Mouse (Mus musculus) cortical plate, adult 2 months (tissue): ENCODE data around the gene Dhrs3. TPM values are rescaled to one million over a fixed set of nuclear protein-coding genes. Genes with fewer than 3 reads are reported as not detected.

Source experiments
- H3K27ac ChIP-seq: fragments of 200-500 bp; 2 replicates; pipeline ENCODE4 v1.5.1; 2012; ENCODE audit warnings: low read length, control low read depth, inconsistent platforms; ENCODE audit not compliant: insufficient read depth
- H3K4me1 ChIP-seq: fragments of 200-500 bp; 2 replicates; pipeline ENCODE4 v1.6.1; 2011; ENCODE audit warnings: low read length; ENCODE audit not compliant: control insufficient read depth, insufficient read depth
- H3K4me3 ChIP-seq: fragments of 200-500 bp; 2 replicates; pipeline ENCODE4 v1.5.1; 2011; ENCODE audit warnings: mild to moderate bottlenecking, low read length, control low read depth; ENCODE audit not compliant: insufficient read depth
- CTCF ChIP-seq: fragments of 200-500 bp; IDR thresholded peaks from 2 replicates; pipeline ENCODE4 v1.5.1; 2011; ENCODE audit warnings: mild to moderate bottlenecking, control low read depth, low read length; ENCODE audit not compliant: insufficient read depth; ENCODE audit errors: extremely low read depth
- POLR2A ChIP-seq: fragments of 200-500 bp; IDR thresholded peaks from 2 replicates; pipeline ENCODE4 v1.6.1; 2011; ENCODE audit warnings: mild to moderate bottlenecking, low read length, control low read depth; ENCODE audit not compliant: insufficient read depth; ENCODE audit errors: extremely low read depth
- polyA plus RNA-seq: library from polyadenylated mRNA; depleted of rRNA; stranded (reverse); fragments of >200 nt; gene quantifications from 2 replicates; pipeline ENCODE4 v1.2.3, GENCODE M21; 2012

Dhrs3 gene
- polyA plus RNA-seq, 1 experiment: 28.3 TPM

DNA sequence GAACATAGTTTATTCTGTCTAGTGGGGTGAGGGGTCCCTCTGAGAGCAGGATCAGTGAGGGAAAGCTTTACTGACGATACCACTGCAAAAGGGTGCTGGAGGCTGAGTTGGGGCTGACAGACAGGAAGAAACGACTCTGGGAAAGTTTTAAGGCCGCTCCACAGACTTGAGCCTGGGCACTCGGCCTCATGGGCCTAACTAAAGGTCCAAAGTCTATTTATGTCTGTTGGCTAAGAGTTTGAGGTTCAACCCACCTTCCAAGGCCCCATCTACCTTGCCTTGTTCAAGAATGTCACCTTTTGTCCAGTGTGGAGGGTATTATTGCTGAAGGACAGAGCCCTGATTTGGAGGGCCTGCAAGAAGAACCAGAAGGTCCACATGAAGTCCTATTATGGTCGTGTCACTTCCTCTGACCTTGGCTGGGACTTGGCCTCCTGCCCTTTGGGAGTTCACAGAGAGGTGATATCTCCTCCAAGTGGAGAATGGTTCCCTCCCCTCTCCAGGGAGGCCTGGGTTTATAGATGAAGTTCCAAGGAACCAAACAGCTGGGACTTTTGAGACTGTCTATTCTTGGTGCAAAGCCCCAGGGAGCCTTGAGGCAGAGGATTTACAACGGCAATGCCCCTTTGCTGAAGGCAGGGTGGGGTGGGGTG, 55.2 kb downstream of the Dhrs3 start:
- no peak overlapping the region for H3K27ac ChIP-seq
- no peak for TF ChIP-seq POLR2A
- TF ChIP-seq CTCF: no peak
- H3K4me1 ChIP-seq: no peaks in the 10 kb centered on the region
- H3K4me3 ChIP-seq: no peak overlapping the region

DNA sequence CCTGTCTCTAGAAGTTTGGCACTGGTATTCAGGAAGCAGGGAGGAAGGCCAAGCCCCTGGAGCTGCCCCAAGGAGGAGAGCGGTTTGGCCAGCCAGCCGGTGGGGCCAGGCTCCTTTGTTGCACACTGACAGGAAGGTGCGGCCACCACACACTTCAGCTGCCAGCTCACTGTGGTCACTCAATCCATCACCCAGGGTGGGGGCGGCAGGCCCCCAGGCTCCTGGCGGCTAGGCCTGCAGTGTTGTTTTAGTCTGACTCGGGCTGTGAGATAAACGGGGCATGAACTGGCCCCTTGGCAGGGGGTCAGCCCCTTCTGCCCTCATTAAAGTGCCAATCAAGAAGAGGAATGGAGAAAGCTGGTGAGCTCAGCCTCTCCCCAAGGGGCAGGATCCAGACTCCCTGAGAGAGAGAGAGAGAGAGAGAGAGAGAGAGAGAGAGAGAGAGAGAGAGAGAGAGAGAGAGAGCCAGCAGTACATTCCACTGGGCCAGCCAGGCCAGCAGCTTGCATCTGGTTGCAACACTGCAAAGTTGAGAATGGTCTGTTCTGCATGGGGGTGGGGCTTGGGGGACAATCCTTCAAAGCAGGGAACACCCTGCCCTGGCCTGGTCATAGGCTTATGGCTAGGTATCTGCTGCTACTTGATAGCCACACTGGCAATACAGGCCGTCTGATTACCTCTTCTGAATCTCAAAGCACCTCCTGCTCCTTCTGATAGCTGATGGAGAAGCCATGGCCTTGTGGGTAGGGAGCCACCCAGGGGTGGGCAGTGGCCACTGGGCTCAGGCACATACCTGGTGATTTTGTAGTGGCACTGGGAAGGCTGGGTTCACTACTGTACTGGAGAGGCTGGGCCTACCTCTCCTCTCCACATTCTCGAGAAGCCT, 57.1 kb downstream of the Dhrs3 start:
- Histone ChIP-seq H3K27ac (no peak overlapping the region), H3K4me3 (no peak overlapping the region), H3K4me1 (no peaks in the 10 kb centered on the region)
- TF ChIP-seq POLR2A (no peak), CTCF (no peak)

DNA sequence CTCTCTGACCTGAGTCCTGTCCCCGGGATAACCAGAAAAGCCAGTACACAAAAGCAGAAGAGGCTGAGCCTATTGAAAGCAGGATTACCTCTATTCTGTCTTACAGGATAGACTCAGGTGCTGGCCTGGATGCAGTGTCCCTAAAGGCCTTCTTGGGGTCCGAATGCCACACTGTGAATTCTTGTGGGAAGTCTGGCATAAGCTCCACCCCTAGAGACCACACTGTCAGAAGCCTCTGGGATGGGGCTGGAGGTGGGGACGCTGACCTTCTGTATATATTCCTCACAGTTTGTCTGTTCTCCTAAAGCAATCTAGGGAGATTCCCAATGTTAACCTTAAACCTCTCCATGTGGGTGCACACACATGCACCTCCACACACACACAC, 57.7 kb downstream of the Dhrs3 start:
- no peak overlapping the region for H3K4me3 ChIP-seq
- TF ChIP-seq POLR2A (no peak), CTCF (no peak)
- H3K4me1 ChIP-seq: no peaks in the 10 kb centered on the region
- H3K27ac ChIP-seq: no peak overlapping the region

DNA sequence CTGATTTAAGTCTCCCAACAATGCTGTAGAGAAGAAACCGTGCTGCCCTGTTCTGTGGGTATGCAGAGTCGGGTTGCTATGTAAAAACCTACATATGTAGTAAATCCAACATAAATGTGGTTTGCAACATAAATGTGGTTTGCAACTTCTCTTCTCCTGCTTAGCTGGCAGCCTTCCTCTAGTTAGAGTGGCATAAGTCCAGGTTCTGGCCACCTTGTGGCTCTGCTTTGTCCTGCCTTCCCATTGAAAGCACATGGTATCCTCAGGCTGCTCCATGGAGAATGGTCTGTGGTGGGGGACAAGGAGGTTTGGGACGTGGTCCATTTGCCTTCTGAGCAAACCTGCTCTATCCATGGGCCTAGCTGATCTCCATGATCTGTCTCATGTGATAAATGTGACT, 58.3 kb downstream of the Dhrs3 start:
- H3K4me1 ChIP-seq: no peaks in the 10 kb centered on the region
- H3K27ac ChIP-seq: no peak overlapping the region
- H3K4me3 ChIP-seq: no peak overlapping the region
- TF ChIP-seq CTCF (no peak), POLR2A (no peak)

DNA sequence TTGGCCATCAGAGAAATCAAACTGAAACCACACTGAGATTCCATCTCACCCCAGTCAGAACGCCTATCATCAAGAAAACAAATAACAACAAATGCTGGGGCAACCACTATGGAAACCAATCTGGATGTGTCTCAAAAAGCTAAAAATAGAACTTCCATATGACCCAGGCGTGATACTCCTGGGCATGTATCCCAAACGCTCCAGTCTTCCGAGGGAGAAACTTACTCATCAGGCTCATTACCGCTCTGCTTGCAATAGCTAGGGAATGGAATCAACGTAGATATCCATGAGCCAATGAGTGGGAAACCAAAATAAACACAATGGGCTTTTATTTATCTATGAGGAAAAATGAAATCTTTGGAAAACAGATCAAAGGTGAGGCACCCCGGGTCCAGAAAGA, 59.2 kb downstream of the Dhrs3 start:
- H3K27ac ChIP-seq: no peak overlapping the region
- H3K4me1 ChIP-seq: no peaks in the 10 kb centered on the region
- H3K4me3 ChIP-seq: no peak overlapping the region
- TF ChIP-seq POLR2A (no peak), CTCF (no peak)

DNA sequence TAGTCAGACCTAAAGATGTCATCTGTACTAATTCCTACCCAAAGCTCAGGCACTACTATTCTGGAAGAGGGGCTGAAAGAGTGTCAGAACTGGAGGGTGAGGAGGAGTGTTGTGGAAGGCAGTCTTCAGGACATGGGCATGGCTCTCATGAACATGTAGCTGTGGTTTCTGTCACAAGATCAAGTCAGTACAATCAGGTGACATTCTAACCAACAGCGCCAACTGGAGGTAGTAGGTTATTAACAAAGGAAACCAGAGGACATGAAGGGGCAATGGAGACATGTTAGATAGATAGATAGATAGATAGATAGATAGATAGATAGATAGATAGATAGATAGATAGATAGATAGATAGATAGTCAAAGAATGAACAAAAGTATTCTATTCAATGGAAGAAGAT, 60.8 kb downstream of the Dhrs3 start:
- no peak overlapping the region for H3K4me3 ChIP-seq
- H3K4me1 ChIP-seq: no peaks in the 10 kb centered on the region
- no peak overlapping the region for H3K27ac ChIP-seq
- TF ChIP-seq POLR2A (no peak), CTCF (no peak)

DNA sequence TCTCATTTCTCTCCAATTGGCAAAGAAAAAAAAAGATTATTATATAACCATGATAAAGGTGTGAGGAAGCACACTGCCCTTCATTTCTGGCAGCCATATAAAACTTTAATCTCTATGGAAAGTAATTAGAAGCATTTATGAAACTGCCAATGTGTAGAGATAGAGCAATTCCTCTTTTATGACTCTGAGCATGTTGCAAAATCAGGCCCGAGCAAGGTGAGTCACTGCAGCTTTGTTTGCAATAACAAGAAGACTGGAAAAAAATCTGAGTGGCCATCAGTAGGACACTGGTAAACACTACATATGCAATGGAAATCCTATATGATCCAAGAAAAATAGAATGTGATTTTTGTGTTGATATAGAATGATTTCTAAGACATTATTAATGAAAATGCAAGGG, 63.2 kb downstream of the Dhrs3 start:
- no peaks in the 10 kb centered on the region for H3K4me1 ChIP-seq
- no peak overlapping the region for H3K27ac ChIP-seq
- H3K4me3 ChIP-seq: no peak overlapping the region
- no peak for TF ChIP-seq CTCF
- no peak for TF ChIP-seq POLR2A

DNA sequence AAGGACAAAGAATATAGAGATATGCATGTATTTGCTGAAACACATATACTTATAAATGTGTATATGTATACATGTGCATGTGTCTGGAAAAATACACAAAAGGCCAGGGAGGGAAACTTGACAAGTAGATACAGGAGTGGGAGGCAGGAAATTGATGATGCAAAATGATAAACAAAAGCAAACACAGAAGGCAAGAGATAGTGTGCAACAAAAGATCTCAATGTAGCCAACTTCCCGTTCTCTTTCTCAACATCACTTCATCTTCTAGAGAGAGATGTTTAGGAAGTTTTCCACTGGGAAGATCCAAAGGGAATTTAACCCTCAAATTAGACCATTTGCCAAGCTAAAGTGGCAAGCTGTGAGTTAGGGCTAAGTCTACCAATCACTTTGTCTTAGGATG, 63.7 kb downstream of the Dhrs3 start:
- TF ChIP-seq CTCF (no peak), POLR2A (no peak)

DNA sequence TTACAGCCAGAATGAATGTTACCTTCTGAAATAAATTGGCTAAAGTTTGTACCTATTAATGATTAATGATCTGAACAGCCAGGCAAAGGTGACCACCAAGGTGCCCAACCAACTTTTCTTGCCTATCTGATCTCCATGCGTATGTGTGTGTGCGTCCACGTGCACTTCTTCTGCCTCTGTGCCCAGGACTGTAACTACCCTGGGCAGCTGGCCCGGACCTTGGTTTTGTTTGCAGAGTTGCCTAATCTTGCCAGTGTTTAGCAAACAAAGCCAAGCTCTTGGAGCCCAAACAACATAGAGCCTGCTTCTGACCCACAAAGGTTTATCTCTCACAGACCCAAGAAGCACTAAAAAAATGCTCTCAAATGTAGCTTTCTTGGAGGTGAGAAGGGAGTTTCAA, 64.6 kb downstream of the Dhrs3 start:
- Histone ChIP-seq H3K27ac (no peak overlapping the region), H3K4me3 (no peak overlapping the region), H3K4me1 (no peaks in the 10 kb centered on the region)
- no peak for TF ChIP-seq POLR2A
- TF ChIP-seq CTCF: no peak

More for the DNA sequence above, 63.7 kb downstream of the Dhrs3 start:
- no peak overlapping the region for H3K4me3 ChIP-seq
- no peak overlapping the region for H3K27ac ChIP-seq
- no peaks in the 10 kb centered on the region for H3K4me1 ChIP-seq

DNA sequence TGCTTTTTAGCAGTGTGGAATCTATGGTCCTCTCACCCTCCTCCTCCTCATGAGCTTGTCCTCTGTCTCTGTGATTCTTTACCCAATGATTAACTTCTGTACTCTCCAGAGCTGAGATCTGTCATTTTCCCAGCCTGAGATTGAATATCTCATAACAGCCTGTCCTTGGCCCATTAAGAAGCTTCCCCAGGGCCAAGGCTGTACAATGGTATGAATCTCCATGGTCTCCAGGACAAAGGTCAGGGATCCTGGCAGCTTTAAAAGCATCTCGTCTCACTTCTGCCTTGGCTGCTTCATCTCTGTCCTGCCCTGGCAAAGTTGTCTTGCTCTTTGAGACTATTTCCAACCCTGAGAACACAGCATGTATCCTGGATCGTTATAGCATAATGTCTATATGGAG, 65.1 kb downstream of the Dhrs3 start:
- Histone ChIP-seq H3K4me1 (no peaks in the 10 kb centered on the region), H3K4me3 (no peak overlapping the region), H3K27ac (no peak overlapping the region)
- no peak for TF ChIP-seq POLR2A
- TF ChIP-seq CTCF: no peak
